Mouse (Mus musculus) kidney, adult 11 months (tissue): ENCODE data around the gene Katnb1.
A peak's percentile ranks its signal among the peaks of the same experiment; 100 is the strongest.

Experiments
- DNase-seq: peaks from one replicate; pipeline ENCODE4 v3.0.0; 2022

Gene Katnb1

GRCm38 (mm10) chr8:95080381-95081341 lies at the start of gene Katnb1:
Gene Katnb1, plus strand, starts transcription at chr8:95081186.
- peak; percentile 100 for DNase-seq

- peak; percentile 24 for DNase-seq
Measured at GRCm38 (mm10) chr8:95037106-95037925, 43.7 kb upstream of the Katnb1 start.

- peak; percentile 44 for DNase-seq
Measured at GRCm38 (mm10) chr8:95041883-95042784, 38.9 kb upstream of the Katnb1 start.

- no peak for DNase-seq
Measured at GRCm38 (mm10) chr8:95044811-95045210, 36.2 kb upstream of the Katnb1 start.

- no peak for DNase-seq
Measured at GRCm38 (mm10) chr8:95046982-95047381, 34.0 kb upstream of the Katnb1 start.

- no peak for DNase-seq
Measured at GRCm38 (mm10) chr8:95047884-95048680, 32.9 kb upstream of the Katnb1 start.

- DNase-seq: no peak
Measured at GRCm38 (mm10) chr8:95049636-95050035, 31.4 kb upstream of the Katnb1 start.

- DNase-seq: no peak
Measured at GRCm38 (mm10) chr8:95054438-95054837, 26.5 kb upstream of the Katnb1 start.

GRCm38 (mm10) chr8:95054927-95055510 lies 26.0 kb upstream of the Katnb1 start, which contains the start of gene Drc7:
Gene Drc7, plus strand, starts transcription at chr8:95055103.
- DNase-seq: no peak

- DNase-seq: no peak
Measured at GRCm38 (mm10) chr8:95056414-95056813, 24.6 kb upstream of the Katnb1 start.

- no peak for DNase-seq
Measured at GRCm38 (mm10) chr8:95058661-95059060, 22.3 kb upstream of the Katnb1 start.

GRCm38 (mm10) chr8:95059812-95060533 lies 21.0 kb upstream of the Katnb1 start:
- DNase-seq: no peak

GRCm38 (mm10) chr8:95064531-95064930 lies 16.5 kb upstream of the Katnb1 start:
- DNase-seq: no peak

- peak; percentile 40 for DNase-seq
Measured at GRCm38 (mm10) chr8:95067582-95067981, 13.4 kb upstream of the Katnb1 start.

GRCm38 (mm10) chr8:95075504-95075903 lies 5.5 kb upstream of the Katnb1 start:
- DNase-seq: no peak

GRCm38 (mm10) chr8:95076151-95076550 lies 4.8 kb upstream of the Katnb1 start:
- no peak for DNase-seq

GRCm38 (mm10) chr8:95078055-95078454 lies 2.9 kb upstream of the Katnb1 start:
- DNase-seq: no peak

GRCm38 (mm10) chr8:95079305-95079704 lies 1.7 kb upstream of the Katnb1 start:
- no peak for DNase-seq

- DNase-seq: no peak
Measured at GRCm38 (mm10) chr8:95081650-95082049, 664 bp downstream of the Katnb1 start.

- no peak for DNase-seq
Measured at GRCm38 (mm10) chr8:95084261-95084660, 3.3 kb downstream of the Katnb1 start.
